Mouse (Mus musculus) adrenal gland (tissue): ENCODE results near the gene Foxo6.

Experiments used
- intact Hi-C: fragments of 180-260 bp; cut with DNase I; formaldehyde crosslinking; loops from one replicate; pipeline ENCODE4 v1.15.1; 2025

Gene Foxo6

DNA sequence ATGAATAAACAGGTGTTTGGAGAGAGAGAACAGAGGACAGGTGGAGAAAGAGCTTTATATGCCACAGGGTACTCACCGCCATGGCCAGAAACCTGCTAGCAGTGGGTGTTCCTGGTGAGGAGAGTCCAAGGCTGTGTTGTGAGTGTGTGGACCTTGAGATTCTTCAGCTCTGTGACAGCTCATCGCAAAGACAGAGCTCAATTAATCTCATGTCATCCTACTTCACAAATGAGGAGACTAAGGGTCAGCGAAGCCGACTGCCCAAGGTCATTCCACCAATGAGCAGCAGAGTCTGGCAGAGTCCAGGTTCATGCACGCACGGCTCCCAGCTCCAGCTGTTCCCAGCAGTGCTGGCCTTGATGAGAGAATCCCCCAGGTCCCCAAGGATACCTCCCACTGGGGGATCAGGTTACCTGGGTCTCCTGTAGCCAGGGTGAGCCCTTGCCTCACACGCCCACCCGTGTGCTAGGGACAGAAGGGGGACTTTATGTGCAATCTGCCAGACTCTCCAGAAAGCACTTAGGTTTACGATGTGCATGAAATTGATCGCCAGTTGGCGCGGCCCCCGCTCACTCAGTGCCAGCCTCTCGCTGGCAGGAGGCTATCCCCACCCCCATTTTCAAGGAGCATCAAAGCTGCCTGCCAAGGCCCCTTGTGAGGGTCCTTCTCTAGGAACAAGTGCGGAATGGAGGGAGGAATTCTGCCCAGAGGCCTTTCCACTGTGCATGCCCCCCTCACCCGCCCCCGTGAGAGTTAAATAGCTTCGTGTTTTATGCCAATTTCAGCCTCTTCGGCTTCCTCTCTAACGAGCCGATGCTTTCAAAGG lies 27.6 kb downstream of the Foxo6 start:
- intact Hi-C loops, result no loop called here

DNA sequence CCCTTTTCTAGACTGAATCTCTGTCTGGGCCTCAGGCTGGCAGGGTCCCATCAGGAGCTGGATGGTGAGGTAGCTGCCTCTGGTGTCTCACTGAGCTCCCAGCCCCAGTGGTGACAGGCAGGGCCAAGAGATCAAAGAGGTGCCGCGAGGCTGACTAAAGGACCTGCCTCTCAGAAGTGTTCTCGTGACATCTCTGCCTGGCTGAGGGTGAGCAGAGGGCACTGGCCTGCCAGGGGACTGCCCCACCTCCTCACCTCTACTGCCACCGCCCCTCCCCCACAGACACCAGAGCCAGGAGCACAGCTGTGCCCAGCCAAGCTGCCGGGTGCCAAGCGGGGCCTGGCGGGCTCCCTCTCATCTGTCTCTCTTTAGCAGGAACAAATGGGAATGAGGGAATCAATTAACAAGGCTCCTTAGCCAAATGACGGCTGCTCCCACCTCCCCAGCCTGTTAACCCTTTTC lies 38.3 kb downstream of the Foxo6 start:
- intact Hi-C loops, result no loop called here

DNA sequence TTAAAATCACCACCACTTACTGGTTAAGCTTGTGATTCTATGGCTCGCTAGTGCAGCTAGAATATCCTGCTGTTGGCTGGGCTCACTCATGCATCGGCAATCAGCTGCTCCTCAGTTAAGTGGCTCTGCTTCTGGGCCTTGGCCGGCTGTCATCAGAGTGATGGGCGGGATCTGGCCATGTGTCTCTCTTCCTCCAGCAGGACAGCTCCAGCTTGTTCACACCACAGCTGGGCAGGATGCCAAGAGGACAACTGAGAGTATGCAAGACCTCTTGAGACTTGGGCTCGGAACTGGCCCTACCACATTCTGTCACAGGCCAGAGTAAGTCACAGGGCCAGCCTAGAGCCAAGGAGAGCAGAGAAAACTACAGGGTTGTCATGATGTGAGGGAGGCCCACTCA lies 39.7 kb downstream of the Foxo6 start:
- intact Hi-C loops, result no loop called here

DNA sequence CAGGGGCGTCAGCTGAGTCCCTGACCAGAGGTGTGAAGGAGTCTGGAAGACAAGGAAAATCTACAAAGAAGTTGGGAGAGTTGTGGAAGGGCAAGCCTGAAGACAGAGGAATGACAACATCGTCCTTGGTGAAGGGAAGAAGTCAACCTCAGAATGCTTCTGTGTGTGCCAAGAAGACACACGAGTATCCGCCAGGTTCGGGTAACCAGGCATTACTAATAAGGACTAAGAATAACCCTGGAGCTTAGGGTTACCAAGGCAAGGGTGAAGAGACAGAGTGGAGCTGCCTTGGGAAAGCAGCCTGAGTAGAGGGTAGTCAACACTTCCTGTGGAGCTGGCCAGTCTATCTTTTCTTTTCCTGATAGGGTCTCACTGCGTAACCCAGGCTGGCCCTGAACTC lies 41.1 kb downstream of the Foxo6 start:
- intact Hi-C loops, result no loop called here

DNA sequence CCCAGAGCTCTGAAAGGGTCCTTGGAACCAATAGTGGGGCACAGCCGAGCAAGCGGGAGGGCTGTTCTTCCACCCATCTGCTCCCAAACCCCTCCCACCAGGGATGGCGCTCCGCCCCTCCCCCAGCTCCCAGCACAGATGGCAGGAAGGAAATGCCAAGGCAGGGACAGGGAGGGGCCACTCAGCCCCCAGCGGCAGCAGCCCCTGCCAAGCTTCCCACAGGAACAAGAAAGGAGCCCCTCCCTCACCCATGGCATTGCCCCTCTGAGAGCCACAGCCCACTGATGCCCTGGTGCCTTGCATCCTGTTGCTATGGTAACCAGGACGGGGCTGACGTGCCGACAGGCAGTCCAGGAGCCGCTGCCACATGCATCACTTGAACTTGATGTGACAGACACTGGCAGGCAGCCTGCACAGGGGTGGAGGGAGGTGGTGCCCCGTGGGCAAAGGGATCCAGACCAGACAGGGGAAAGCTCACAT lies 44.3 kb downstream of the Foxo6 start:
- intact Hi-C loops, result no loop called here

DNA sequence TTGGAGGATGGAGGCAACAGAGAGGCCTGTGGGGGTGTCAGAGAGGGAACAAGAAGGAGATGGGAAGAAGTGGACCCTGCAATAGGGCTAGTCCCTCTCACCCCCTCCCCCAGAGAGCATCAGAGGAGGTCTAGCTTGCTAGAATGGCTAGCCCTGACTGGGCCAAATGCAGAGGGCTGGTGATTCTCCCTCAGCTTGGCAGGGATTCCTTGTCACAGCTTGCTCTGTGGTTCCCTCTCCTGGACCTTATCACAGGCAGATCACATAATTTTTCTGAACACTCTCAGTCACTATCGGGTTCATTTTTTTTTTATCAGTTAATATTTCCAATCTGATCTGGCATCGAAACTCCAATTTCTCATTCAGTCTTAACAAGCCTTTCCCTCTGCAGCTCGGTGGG lies 46.0 kb downstream of the Foxo6 start:
- intact Hi-C loops, result no loop called here

DNA sequence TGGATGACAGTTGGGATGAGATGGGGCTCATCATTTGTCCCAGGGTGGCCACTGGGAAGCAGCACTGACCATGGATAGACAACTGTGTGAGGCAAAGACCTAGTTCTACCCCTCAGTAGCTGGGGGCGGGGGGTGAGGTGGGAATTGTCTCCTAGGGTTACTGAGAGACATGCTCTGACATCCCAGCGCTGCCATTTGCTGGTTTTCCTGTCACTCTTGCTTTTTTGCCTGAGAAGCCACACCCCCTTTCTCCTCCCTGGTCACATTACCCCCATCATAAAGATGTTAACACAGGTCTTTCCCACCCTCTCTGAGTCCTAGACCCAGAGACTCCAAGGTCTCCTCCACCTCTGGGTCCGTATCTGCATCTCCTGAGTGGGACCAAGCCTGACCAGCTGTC lies 47.7 kb downstream of the Foxo6 start:
- intact Hi-C loops, result no loop called here

DNA sequence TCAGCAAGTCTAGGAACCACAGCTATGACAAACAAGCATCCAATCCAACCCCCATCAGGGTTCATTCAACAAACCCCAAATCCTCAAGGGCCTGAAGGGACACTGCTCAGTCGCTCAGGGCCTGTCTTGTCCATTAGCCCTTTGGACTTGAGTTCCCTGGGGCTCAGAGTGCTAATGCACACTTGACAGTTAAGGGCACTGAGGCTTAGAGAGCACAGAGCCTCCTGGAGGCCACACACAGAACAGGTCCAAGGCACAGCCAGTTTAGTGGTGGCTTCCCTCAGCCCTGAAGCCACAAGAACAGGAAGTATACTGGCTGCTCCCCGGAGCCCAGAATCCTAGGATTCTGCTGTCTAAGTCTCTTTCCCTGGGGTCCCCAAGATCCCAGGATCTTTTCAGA lies 53.9 kb downstream of the Foxo6 start:
- intact Hi-C loops, result loop anchor here (5.0 kb wide), 1 partner anchor 49 kb away; no protein-coding TSS in a partner anchor

DNA sequence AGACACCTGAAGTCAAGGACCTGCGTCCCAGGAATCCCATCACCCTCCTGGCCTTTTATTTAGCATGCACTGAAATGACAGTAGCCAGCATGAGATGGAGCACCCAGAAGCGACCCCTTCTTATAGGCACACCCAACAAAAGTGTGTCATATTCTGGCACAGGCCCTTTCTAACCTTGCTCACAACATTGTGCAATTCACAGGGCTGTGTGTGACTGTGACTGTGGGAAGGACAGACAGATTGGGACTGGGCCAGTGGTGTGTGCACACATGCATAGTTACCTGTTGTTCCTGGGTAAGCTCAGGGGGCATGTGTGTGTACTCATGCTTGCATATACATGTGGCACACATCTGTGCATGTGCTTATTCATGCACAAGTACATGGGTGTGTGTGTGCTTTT lies 54.6 kb downstream of the Foxo6 start:
- intact Hi-C loops, result loop anchor here (5.0 kb wide), 1 partner anchor 50 kb away; no protein-coding TSS in a partner anchor

DNA sequence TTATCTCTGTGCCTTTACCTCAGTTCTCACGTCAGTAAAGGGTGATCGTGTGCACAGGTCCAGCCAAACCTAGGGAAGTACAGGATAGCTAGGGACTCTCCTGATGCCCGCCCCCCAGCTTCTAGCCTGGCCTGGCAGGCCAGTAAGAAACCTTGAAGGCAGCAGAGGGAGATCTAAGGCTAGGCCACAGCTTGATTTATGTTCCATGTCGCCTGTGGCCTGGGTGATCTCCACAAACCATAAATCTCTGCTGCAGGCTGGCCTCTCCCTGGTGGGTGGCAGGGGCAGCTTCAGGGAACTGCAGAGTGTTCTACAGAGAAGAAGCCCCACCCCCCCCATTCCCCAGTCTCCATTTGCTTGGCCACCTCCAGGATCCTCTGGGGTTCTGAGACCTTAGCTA lies 55.2 kb downstream of the Foxo6 start:
- intact Hi-C loops, result loop anchor here (5.0 kb wide), 1 partner anchor 50 kb away; no protein-coding TSS in a partner anchor

DNA sequence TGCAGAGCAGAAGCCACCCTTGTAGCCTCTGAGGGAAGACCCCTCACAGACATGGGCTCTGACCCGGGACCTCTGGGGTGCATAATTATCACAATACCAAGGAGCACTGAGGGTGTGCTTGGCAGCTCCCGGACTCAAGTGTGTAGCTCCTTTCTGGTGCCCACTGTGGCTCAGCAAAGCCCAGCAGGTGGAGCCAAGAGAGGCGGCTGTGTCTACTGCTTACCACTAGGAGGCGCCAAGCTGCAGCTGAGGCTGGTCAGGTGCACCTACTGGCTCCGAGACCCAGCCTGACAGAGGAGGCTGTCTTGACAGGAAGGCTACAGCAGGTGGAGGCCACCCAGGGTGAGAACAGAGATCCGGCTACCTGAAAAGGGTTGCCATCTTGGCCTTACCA lies 56.9 kb downstream of the Foxo6 start:
- intact Hi-C loops, result loop anchor here (5.0 kb wide), 1 partner anchor 52 kb away; no protein-coding TSS in a partner anchor

DNA sequence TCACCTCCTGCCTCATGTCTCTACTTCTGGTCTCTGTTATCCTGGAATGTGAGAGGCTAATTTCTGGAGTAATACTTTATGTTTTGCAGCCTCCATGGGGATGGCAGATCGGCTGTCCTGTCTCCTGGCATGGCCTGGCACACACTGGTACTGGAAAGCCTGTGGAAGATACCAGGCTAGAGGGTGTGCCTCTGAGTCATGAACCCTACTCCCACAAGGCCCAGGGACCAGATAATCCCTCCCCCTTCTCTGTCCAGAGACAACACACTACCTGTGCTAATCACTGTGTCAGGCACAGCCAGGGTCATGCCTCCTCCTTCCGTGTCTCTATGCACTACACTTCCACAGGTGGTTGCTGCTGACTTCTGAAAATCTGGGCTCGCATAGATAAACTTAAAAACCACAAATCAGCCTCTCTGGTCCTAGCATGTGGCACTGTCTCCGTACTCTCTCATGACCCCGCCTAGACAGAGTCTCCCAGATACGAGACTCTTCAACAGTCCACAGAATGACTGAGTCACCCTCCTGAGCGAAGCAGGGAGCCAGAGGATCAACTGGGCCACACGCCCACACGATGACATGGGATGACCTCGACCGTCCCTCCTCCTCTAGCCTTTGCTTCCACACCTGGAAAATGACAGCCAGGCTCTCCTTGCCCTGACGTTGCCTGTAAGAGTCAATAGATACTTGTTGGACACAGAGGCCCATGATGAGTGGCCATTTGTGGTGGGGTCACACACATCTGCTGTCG lies 57.5 kb downstream of the Foxo6 start:
- intact Hi-C loops, result loop anchor here (5.0 kb wide), 1 partner anchor 53 kb away; no protein-coding TSS in a partner anchor

DNA sequence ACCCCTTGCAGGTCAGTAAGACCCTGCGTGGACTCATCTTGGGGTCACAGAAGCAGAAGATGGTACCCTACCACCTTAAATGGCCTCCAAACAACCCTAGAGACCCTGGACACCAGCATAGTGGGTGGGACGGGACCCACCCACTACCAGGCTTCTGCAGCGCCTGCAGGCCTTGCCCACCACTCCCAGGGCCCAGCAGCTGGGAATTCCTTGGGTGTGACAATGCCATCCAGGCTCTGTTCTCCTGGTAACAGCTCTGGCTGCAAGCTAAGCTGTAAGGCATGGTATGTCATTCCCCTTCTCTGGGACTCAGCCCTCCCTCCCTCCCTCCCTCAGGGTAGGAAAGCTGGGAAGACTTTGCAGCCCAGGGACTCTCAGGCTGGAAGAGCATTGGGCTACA lies 58.5 kb downstream of the Foxo6 start:
- intact Hi-C loops, result no loop called here

DNA sequence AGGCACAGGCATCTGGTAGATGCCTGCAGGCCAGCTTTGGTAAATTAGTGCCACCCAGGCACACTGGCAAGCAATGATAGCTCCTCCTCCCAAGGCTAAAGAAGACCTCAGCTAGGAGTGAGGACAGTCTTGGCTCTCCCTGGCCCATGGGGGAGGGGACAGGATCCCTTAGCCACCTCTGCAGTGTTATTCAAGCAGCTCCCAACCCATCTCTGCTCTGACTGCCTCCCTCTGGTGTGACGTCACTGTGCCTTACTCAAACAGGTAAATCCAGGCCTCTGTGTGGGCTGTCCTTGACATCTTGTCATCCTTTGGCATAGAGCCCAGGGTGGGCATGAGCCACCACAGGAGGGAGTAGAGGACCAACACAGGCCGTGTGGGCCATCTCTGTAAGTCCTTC lies 59.9 kb downstream of the Foxo6 start:
- intact Hi-C loops, result no loop called here

DNA sequence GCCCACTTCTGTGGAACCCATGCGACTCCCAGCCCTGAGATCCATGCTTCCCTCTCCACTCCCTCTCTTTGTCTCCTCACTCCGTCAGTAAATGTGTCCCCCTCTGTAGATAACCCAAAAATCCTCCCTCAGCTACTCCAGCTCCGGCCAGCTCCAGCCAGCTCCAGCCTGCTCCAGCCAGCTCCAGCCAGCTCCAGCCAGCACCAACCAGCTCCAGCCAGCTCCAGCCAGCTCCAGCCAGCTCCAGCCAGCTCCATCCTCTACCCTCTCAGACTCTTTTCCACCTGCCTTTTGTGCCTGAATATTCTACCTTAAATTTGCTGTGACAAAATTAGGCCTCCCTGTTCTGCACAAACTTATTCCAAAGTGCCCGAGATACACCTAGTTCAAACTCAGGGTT lies 60.5 kb downstream of the Foxo6 start:
- intact Hi-C loops, result no loop called here

DNA sequence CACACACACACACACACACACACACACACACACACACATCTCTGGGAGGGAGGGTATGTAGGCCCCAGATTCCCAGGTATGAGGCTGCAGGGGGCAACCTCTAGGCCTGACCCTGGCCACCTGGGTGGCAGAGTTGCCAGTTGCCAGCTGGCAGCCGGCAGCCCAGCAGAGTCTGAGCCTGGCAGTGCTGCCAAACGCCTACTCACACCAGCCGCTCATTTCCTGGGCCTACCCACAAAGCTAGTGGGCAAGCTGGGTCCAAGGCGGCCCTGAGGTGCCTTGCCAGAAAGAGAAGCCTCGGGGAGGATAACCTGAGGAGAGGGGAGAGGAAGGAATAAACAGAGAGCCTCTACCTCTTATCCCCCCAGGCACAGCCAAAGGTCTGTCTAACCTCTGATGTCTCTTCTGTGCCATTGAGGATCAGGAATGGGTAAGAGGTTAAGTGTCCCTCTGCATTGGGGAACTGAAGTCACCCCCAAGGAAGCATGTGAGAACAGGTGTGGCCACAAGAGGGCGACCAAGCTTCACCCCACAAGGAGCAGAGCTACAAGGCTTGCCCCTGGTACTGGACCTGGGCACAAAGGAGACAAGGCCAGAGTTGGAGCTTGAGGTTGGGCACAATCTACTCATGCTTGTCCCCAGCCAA lies 61.9 kb downstream of the Foxo6 start:
- intact Hi-C loops, result loop anchor here (2.0 kb wide), 2 partner anchors 98 to 156 kb away; no protein-coding TSS in a partner anchor

DNA sequence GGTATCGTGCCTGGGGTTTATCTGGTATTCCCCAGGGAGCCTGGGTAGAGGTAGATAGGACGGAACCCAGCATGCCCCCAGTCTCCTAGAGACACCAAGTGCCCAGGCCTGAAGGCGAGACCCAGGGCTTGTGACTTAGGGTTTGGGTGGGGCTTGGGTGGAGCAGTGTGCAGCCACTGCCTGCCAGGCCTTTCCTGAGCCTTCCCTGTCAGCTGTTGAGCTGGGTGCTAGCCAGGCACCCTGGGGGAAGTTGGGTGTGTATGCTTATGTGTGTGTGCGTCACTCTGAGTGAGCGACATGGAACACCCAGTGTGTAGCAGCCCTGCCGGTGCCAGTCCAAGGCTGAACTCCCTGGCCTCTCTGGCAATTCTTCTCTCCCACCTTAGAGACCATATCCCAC lies 63.3 kb downstream of the Foxo6 start:
- intact Hi-C loops, result loop anchor here (2.0 kb wide), 2 partner anchors 99 to 157 kb away; no protein-coding TSS in a partner anchor

DNA sequence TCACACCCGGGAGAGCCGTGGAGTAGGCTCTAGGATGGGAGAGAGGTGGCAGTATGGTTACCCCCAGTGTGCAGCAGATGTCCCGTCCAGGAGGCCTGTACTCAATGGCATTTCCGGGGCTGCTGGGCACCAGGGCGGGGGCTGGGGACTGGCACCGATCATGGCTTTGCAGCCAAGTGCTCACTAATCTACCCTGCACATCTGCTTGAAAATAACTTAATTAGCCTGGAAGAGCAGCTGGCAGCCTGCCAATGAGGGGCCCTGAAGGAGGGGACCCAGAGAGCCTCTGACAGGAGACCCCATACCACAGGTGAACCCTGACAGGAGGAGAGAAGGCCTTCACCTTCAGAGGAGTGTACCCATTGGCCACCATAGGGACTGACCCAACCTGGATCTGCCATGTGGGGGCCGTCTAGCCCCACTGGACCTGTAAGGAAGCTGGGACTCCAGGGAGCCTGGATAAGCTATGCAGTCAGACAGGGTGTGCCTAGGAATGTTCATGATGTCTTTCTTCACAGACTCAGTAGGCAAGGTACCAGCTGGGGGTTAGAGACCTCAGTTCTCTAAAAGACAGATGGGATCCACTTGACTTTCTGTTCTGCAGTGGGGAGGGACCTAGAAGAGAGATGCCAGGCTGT lies 63.9 kb downstream of the Foxo6 start:
- intact Hi-C loops, result no loop called here

DNA sequence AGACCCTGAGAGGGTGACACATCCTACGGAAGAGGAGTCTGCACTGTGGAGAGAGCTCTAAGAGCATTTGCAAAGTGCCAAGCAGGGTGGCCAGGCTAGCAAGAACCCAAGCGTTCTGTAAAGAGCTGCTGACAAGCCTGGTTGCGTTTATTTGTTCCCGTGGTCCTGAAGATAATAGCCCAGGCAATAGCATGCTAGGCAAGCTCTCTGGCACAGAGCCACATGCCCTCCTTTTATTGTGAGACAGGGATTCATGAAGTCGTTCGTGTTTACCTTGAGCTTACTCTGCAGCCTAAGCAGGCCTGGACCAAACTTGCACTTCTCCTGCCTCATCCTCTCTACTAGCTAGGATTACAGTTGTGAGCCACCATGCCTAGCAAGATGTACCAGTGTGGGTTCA lies 65.4 kb downstream of the Foxo6 start:
- intact Hi-C loops, result no loop called here

DNA sequence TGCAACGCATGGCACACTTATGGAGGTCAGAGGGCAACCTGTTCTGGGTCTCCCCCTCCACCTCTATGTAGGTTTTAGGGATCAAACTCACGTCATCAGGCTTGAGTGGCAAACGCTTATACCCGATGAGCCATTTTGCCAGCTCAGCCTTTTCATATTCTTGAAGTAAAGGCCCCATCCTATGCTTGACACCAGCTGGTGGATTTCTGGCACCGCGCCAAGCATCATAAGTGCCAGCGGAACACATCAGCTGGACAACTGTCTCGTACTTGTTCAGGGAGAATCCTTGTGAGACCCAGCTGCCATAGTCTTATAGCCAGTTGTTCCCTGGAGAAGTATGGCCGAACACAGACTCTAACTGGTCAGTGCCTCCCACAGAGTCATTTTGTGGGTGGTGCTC lies 68.3 kb downstream of the Foxo6 start:
- intact Hi-C loops, result loop anchor here (5.0 kb wide), 1 partner anchor 97 kb away; no protein-coding TSS in a partner anchor
